Mouse (Mus musculus): ENCODE results near the gene Tac1.

GRCm38 (mm10) chr6:7562524-7562923 lies 7.8 kb downstream of the Tac1 start:
- TF ChIP-seq EP300 (optimal IDR thresholded peaks at IDR 0.05) (no peak), CTCF (IDR thresholded peaks at IDR 0.05; ENCODE audit: low read depth) (no peak)

Measured in stomach, postnatal 0 days (tissue).